Mouse (Mus musculus) lung, adult 2 months (tissue): ENCODE results near the gene Nap1l2.

Experiments
- CTCF ChIP-seq: fragments of 200-500 bp; IDR thresholded peaks from 2 replicates; pipeline ENCODE4 v1.5.1; 2011; ENCODE audit warnings: mild to moderate bottlenecking, low read length, control low read depth; ENCODE audit not compliant: insufficient read depth
- POLR2A ChIP-seq: fragments of 200-500 bp; IDR thresholded peaks from 2 replicates; pipeline ENCODE4 v1.6.1; 2011; ENCODE audit warnings: low read depth, mild to moderate bottlenecking, control low read depth, low read length, borderline replicate concordance; ENCODE audit errors: extremely low read depth

DNA sequence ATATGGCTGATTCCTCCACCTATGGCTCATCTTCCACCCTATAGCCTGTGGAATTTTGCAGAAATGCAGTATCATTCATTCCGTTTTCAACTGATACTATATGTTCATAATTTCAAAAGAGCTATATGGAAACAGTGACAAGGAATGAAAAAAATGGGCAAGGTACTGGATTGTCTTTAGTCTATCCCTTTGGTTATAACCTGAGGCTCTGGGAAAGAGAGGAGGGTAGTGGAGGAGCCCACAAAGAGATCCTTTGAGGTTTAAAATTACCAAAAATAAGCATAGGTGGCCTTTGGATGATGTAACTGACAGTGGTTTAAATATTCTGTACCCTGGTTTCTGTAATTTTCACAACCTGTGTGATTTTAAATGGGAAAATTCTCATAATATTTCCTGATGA, 389 bp upstream of the Nap1l2 start:
- no peak for TF ChIP-seq POLR2A
- no peak for TF ChIP-seq CTCF
